Mouse (Mus musculus) heart, embryonic 11.5 days (tissue): ENCODE data around the gene Hoxd12. TPM values are rescaled to one million over a fixed set of nuclear protein-coding genes. Genes with fewer than 3 reads are reported as not detected.

Experiments used
- ATAC-seq: fragments of 200-750 bp; cut with Nextera tagmentation; replicated peaks from 2 replicates; pipeline ENCODE4 v1.8.0; 2017; ENCODE audit warnings: moderate library complexity; ENCODE audit not compliant: insufficient number of reproducible peaks, low FRiP score, low TSS enrichment
- H3K27ac ChIP-seq: fragments of 300-500 bp; sonication (generic); 2 replicates; pipeline ENCODE4 v1.5.1; 2014; ENCODE audit warnings: mild to moderate bottlenecking, low read depth, low read length
- H3K27me3 ChIP-seq: fragments of 300-500 bp; sonication (generic); 2 replicates; pipeline ENCODE4 v1.6.1; 2014; ENCODE audit warnings: mild to moderate bottlenecking, low read length, mixed read lengths; ENCODE audit not compliant: control insufficient read depth, insufficient read depth
- H3K36me3 ChIP-seq: fragments of 300-500 bp; sonication (generic); 2 replicates; pipeline ENCODE4 v1.6.1; 2014; ENCODE audit warnings: mild to moderate bottlenecking, low read length, moderate library complexity, mixed read lengths; ENCODE audit not compliant: control insufficient read depth, insufficient read depth
- H3K4me1 ChIP-seq: fragments of 300-500 bp; sonication (generic); 2 replicates; pipeline ENCODE4 v1.6.1; 2014; ENCODE audit warnings: low read length; ENCODE audit not compliant: control insufficient read depth, insufficient read depth
- H3K4me2 ChIP-seq: fragments of 300-500 bp; sonication (generic); 2 replicates; pipeline ENCODE4 v1.6.1; 2014; ENCODE audit warnings: mild to moderate bottlenecking, moderate library complexity
- H3K4me3 ChIP-seq: fragments of 300-500 bp; sonication (generic); 2 replicates; pipeline ENCODE4 v1.5.1; 2014; ENCODE audit warnings: low read depth, low read length
- H3K9ac ChIP-seq: fragments of 300-500 bp; sonication (generic); 2 replicates; pipeline ENCODE4 v1.6.1; 2014; ENCODE audit warnings: mild to moderate bottlenecking, low read depth, low read length, moderate library complexity
- H3K9me3 ChIP-seq: fragments of 300-500 bp; sonication (generic); replicated peaks from 2 replicates; pipeline ENCODE4 v1.6.1; 2016; ENCODE audit warnings: low read length; ENCODE audit not compliant: control insufficient read depth
- WGBS: fragments of 180-500 bp; shearing (Covaris S2); extraction: QIAGEN DNeasy Blood & Tissue Kit; methylation state at CpG from one replicate; pipeline ENCODE4 v1.1.7; 2014; ENCODE audit not compliant: insufficient replicate concordance; 5-methylcytosine and 5-hydroxymethylcytosine counted together
- polyA plus RNA-seq: library from polyadenylated mRNA; unstranded; fragments of >200 nt; fragmentation: Nextera tagmentation; extraction: Ambion mirVana; gene quantifications from 2 replicates; pipeline ENCODE4 v1.2.1, GENCODE M21; 2014

The Hoxd12 gene
- not detected in 2 replicates for polyA plus RNA-seq

- H3K4me1 ChIP-seq, result no peaks in the 10 kb centered on the region
- H3K36me3 ChIP-seq, result no peaks in the 10 kb centered on the region
- no peak within 1 kb of the TSS for H3K27ac ChIP-seq
- H3K4me3 ChIP-seq, result no peak within 1 kb of the TSS
- H3K4me2 ChIP-seq, result no peak within 1 kb of the TSS
- H3K9me3 ChIP-seq, result no peaks in the 10 kb centered on the region
- ATAC-seq, result no peak
- H3K9ac ChIP-seq, result no peak within 1 kb of the TSS
- 2% methylated on average over 47 of the region's 47 CpGs for WGBS
- peaks cover 93% of the 10 kb centered on the region for H3K27me3 ChIP-seq
Measured at GRCm38 (mm10) chr2:74674881-74675665, at the start of gene Hoxd12. Gene Hoxd12 (plus strand): TSS chr2:74675013.

GRCm38 (mm10) chr2:74635412-74635811, 39.4 kb upstream of the Hoxd12 start:
- Histone ChIP-seq H3K9ac (no peak overlapping the region), H3K36me3 (no peaks in the 10 kb centered on the region), H3K4me1 (no peaks in the 10 kb centered on the region), H3K4me2 (no peak overlapping the region), H3K9me3 (no peaks in the 10 kb centered on the region), H3K27me3 (no peaks in the 10 kb centered on the region), H3K4me3 (no peak overlapping the region), H3K27ac (no peak overlapping the region)
- WGBS, result 60% methylated on average over 4 of the region's 4 CpGs
- ATAC-seq, result no peak

DNA sequence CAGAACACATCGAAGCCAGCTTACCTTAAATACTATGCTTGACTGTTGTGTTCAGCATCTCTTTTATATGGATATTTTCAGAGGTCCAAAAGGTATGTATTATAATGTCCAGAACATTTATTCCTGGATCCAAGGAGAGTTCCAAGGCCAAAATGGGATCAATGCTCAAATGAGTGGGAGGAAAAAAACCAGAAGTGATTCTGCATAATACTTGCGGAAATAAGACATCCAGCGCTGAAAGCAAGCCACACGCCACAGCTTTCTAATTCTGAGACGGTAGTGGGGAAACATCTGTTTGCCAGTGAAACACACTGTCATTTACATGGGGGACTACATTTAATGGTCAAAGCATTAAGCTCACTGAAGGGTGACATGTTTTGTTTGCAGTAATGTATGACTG, 32.4 kb upstream of the Hoxd12 start:
- Histone ChIP-seq H3K4me2 (no peak overlapping the region), H3K27me3 (peaks cover 30% of the 10 kb centered on the region)
- 68% methylated on average over 5 of the region's 5 CpGs for WGBS

DNA sequence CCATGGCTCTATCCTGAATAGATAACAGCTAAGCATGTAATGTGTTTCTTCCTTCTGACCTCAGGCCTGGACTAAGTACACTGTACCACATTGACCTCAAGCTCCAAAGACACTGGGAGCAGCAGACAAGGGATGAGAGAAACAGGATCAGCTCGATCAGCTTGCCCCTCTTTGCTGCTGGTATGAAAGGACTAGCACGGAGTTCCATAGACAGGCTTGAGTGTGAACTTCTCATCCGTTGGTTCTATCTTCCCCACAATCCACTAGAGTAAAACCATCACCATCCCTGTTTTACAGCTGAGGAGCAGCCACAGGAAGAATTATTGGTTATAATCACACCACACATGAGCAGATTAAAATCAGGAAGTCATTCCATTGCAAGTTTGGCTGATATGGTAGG, 29.2 kb upstream of the Hoxd12 start:
- Histone ChIP-seq H3K9ac (no peak overlapping the region), H3K36me3 (no peaks in the 10 kb centered on the region), H3K4me3 (no peak overlapping the region), H3K27ac (no peak overlapping the region), H3K27me3 (peaks cover 61% of the 10 kb centered on the region), H3K4me1 (no peaks in the 10 kb centered on the region), H3K4me2 (no peak overlapping the region), H3K9me3 (no peaks in the 10 kb centered on the region)
- ATAC-seq, result no peak
- WGBS, result 73% methylated on average over 3 of the region's 3 CpGs

More for the DNA sequence above, 32.4 kb upstream of the Hoxd12 start:
- ATAC-seq, result no peak
- Histone ChIP-seq H3K9me3 (no peaks in the 10 kb centered on the region), H3K36me3 (no peaks in the 10 kb centered on the region), H3K9ac (no peak overlapping the region), H3K27ac (no peak overlapping the region), H3K4me1 (no peaks in the 10 kb centered on the region), H3K4me3 (no peak overlapping the region)

- Histone ChIP-seq H3K4me2 (no peak overlapping the region), H3K36me3 (no peaks in the 10 kb centered on the region), H3K4me3 (no peak overlapping the region), H3K27me3 (peaks cover 76% of the 10 kb centered on the region), H3K9me3 (no peaks in the 10 kb centered on the region), H3K9ac (no peak overlapping the region), H3K27ac (no peak overlapping the region), H3K4me1 (no peaks in the 10 kb centered on the region)
- WGBS, result 12% methylated on average over 7 of the region's 7 CpGs
- ATAC-seq, result no peak
Measured at GRCm38 (mm10) chr2:74647082-74647864, 27.5 kb upstream of the Hoxd12 start.

- Histone ChIP-seq H3K4me3 (no peak overlapping the region), H3K9ac (no peak overlapping the region), H3K27me3 (peaks cover 87% of the 10 kb centered on the region), H3K4me1 (peaks cover 4% of the 10 kb centered on the region; the same call in 1 of the 2 replicates), H3K4me2 (no peak overlapping the region), H3K27ac (no peak overlapping the region), H3K9me3 (no peaks in the 10 kb centered on the region), H3K36me3 (no peaks in the 10 kb centered on the region)
- 44% methylated on average over 2 of the region's 2 CpGs for WGBS
- no peak for ATAC-seq
Measured at GRCm38 (mm10) chr2:74652996-74653340, 21.8 kb upstream of the Hoxd12 start.

DNA sequence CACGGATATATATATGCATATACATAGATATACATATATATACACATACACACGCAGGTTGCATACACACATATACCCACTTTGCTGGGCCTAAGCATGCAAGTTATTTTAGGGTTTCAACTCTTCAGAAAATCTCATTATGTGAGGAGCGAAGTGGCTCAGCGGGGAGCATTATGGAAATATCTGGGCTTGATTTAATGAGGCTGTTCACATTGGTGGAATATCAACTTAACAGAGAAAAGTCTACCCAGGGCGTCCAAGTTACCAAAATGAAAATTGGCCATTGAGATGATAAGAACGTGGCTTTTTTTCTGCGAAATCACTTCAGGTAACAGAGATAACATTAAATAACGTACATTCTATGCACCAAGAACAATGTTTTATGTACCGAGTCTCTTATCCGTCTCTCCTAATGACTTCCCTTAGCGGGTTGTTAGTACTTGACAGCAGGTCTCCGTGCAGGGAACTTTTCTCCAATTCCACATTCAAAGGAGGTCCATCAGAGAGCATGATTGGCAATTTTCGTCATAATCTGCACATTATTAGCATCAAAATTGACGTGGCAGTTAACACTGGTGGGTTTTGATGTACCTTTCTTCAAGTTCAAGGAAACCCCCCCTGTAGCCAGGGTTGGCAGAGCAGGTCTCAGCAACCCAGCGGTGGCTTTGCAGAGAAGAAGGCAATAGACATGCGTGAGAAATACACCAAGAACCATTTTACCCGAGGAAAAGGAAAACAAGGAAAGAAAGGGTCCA, 20.9 kb upstream of the Hoxd12 start:
- Histone ChIP-seq H3K4me3 (no peak overlapping the region), H3K27me3 (peaks cover 85% of the 10 kb centered on the region), H3K9me3 (no peaks in the 10 kb centered on the region), H3K36me3 (no peaks in the 10 kb centered on the region), H3K4me2 (no peak overlapping the region), H3K9ac (no peak overlapping the region), H3K27ac (no peak overlapping the region), H3K4me1 (peaks cover 4% of the 10 kb centered on the region; the same call in 1 of the 2 replicates)
- no peak for ATAC-seq
- WGBS, result 10% methylated on average over 17 of the region's 17 CpGs

DNA sequence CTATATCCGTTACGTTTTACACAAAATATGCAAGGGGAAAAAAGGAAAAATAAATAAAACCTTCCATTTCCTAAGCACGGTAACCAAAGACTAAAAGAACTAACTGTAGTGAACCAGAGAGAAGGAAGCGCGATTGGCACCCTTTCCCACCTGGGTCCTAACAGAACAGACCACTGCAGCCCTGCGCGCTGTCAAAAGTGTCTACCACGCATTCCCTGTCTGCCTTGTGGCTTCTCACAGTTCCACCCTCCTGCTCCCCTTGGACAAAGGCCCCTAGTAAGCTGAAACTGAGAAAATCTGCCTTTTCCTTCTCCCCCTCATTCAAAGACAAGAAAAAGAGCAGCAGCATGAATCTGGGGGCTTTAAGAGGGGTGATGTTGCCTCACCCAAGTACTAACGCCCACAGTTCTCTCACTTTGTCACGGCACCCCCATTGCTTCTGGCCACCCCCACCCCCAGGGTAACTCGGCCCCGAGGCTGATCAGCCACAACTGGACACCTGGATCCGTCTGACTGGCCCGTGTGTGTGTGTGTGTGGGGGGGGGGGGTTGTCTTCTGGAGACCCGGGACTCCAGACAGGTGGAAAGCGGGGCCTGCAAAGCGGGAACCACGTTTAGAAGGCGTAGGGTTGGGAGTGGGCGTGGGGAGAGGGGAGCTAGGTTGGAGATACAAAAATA, 19.9 kb upstream of the Hoxd12 start:
- H3K27me3 ChIP-seq, result peaks cover 86% of the 10 kb centered on the region
- H3K27ac ChIP-seq, result no peak overlapping the region
- H3K36me3 ChIP-seq, result no peaks in the 10 kb centered on the region
- H3K9ac ChIP-seq, result no peak overlapping the region
- H3K4me2 ChIP-seq, result no peak overlapping the region
- no peak overlapping the region for H3K4me3 ChIP-seq
- no peak for ATAC-seq
- H3K9me3 ChIP-seq, result no peaks in the 10 kb centered on the region
- WGBS, result 6% methylated on average over 18 of the region's 20 CpGs
- peaks cover 4% of the 10 kb centered on the region; the same call in 1 of the 2 replicates for H3K4me1 ChIP-seq
